ENCODE assay signal across 24 mouse cellular contexts in the genomic region with DNA sequence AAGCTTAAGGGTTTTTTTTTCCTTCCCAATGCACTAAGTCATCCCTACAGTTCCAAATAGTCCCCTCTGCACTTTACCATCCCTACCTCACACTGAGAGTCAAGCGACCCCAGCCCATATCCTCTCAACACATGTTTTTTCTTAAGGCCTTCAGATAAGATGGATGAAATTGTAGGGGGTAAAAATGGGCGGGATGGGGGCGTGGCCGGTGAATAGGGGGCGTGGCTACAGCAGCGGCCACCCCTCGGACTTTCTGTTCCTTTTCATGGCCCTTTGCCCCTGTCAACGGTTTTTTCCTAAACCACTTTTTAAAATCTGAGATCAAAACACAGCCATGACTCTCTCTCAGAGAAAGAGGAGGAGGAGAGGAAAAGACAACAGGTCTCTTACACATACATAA. TPM values are rescaled to one million over a fixed set of nuclear protein-coding genes. Genes with fewer than 3 reads are reported as not detected.
DNase-seq lines count a peak whose midpoint lies in the region; ATAC-seq lines count a peak whose summit lies in the region.
"Had no signal": no experiment of that assay in that cellular context is flagged by ENCODE, and none has a peak within 500 bp of the region (broad histone marks: within the 10 kb centered on the region; RNA-seq: fewer than 3 reads in every experiment).

No protein-coding gene starts in this region.

- peaks cover 52% of the 10 kb centered on the region for H3K4me1 ChIP-seq in midbrain, embryonic 11.5 days (ENCODE audit: control insufficient read depth, insufficient read depth, low read length)
- H3K4me1 ChIP-seq in midbrain, embryonic 14.5 days (ENCODE audit: control insufficient read depth, insufficient read depth, low read length), result peaks cover 5% of the 10 kb centered on the region; the same call in 1 of the 2 replicates
- peaks cover 43% of the 10 kb centered on the region for H3K4me1 ChIP-seq in limb, embryonic 10.5 days
- peaks cover 17% of the 10 kb centered on the region for H3K4me1 ChIP-seq in liver, embryonic 16.5 days (ENCODE audit: control insufficient read depth, low read depth, low read length)

- peaks cover 5% of the 10 kb centered on the region for H3K9me3 ChIP-seq in midbrain, embryonic 11.5 days (ENCODE audit: control insufficient read depth, low read length)
- H3K9me3 ChIP-seq in midbrain, embryonic 14.5 days (ENCODE audit: control insufficient read depth, low read length), result no peaks in the 10 kb centered on the region
- peaks cover 6% of the 10 kb centered on the region for H3K9me3 ChIP-seq in limb, embryonic 10.5 days (replicated peaks)
- H3K9me3 ChIP-seq in liver, embryonic 16.5 days (replicated peaks; ENCODE audit: control insufficient read depth, low read length), result peaks cover 3% of the 10 kb centered on the region; the same call in 1 of the 2 replicates
- H3K9me3 ChIP-seq: forebrain, embryonic 15.5 days; hindbrain, embryonic 15.5 days; kidney, embryonic 15.5 days had no signal

- H3K27me3 ChIP-seq in midbrain, embryonic 11.5 days (ENCODE audit: control insufficient read depth, insufficient read depth, low read length), result no peaks in the 10 kb centered on the region
- no peaks in the 10 kb centered on the region for H3K27me3 ChIP-seq in midbrain, embryonic 14.5 days (ENCODE audit: control insufficient read depth, insufficient read depth, low read length)
- peaks cover 15% of the 10 kb centered on the region; the same call in 1 of the 2 replicates for H3K27me3 ChIP-seq in limb, embryonic 10.5 days (ENCODE audit: low read depth, poor library complexity, severe bottlenecking)
- no peaks in the 10 kb centered on the region for H3K27me3 ChIP-seq in liver, embryonic 16.5 days (ENCODE audit: control insufficient read depth, insufficient read depth, low read depth, low read length)
- H3K27me3 ChIP-seq: forebrain, embryonic 15.5 days; neural tube, embryonic 12.5 days had no signal

- peaks cover 4% of the 10 kb centered on the region; the same call in 1 of the 2 replicates for H3K36me3 ChIP-seq in midbrain, embryonic 11.5 days (ENCODE audit: control insufficient read depth, insufficient read depth, low read length)
- H3K36me3 ChIP-seq in midbrain, embryonic 14.5 days (ENCODE audit: control insufficient read depth, insufficient read depth, low read length), result no peaks in the 10 kb centered on the region
- H3K36me3 ChIP-seq in limb, embryonic 10.5 days, result peaks cover 36% of the 10 kb centered on the region
- H3K36me3 ChIP-seq in liver, embryonic 16.5 days (ENCODE audit: control insufficient read depth, insufficient read depth), result no peaks in the 10 kb centered on the region
- H3K36me3 ChIP-seq: embryonic facial prominence, embryonic 13.5 days; forebrain, embryonic 15.5 days; hindbrain, embryonic 15.5 days; kidney, embryonic 15.5 days; neural tube, embryonic 12.5 days had no signal

- H3K4me3 ChIP-seq in midbrain, embryonic 11.5 days (ENCODE audit: low read depth, low read length), result no peak overlapping the region
- no peak overlapping the region for H3K4me3 ChIP-seq in midbrain, embryonic 14.5 days (replicated peaks; ENCODE audit: low read depth, low read length)
- no peak overlapping the region for H3K4me3 ChIP-seq in limb, embryonic 10.5 days
- H3K4me3 ChIP-seq in liver, embryonic 16.5 days (ENCODE audit: low read depth, low read length), result no peak overlapping the region
- H3K4me3 ChIP-seq: embryonic facial prominence, embryonic 13.5 days; forebrain, embryonic 15.5 days; heart, embryonic 10.5 days; hindbrain, embryonic 15.5 days; kidney, embryonic 15.5 days; left cerebral cortex, adult 2 months; neural tube, embryonic 12.5 days had no signal

- peak; percentile 62 for DNase-seq in embryo, embryonic 9.5 days (ENCODE audit: extremely low spot score)
- no peak for DNase-seq in embryo, embryonic 11 days
- peak; percentile 91 for DNase-seq in midbrain, embryonic 11.5 days (ENCODE audit: low spot score, missing footprints)
- no peak for DNase-seq in midbrain, embryonic 14.5 days
- DNase-seq in limb, embryonic 10.5 days (ENCODE audit: low spot score), result peak; percentile 66
- no peak for DNase-seq in layer of hippocampus, postnatal 36 days
- no peak for DNase-seq in right cerebral cortex, adult 2 months (ENCODE audit: low spot score in 2 of 2)
- DNase-seq: adrenal gland, postnatal 36 days; cerebellum, adult 11-12 months; cerebellum, postnatal 25 days; left cerebral cortex, postnatal 4 days; lung, adult 18-20 months; lung, postnatal 14 days had no signal

- WGBS in midbrain, embryonic 11.5 days, result 8% methylated on average over 8 of the region's 8 CpGs
- WGBS in midbrain, embryonic 14.5 days, result 8% methylated on average over 8 of the region's 8 CpGs
- 8% methylated on average over 8 of the region's 8 CpGs for WGBS in limb, embryonic 10.5 days
- WGBS in liver, embryonic 16.5 days (ENCODE audit: insufficient replicate concordance), result 13% methylated on average over 8 of the region's 8 CpGs

- no peak overlapping the region for H3K9ac ChIP-seq in midbrain, embryonic 11.5 days (ENCODE audit: low read length)
- no peak overlapping the region for H3K9ac ChIP-seq in midbrain, embryonic 14.5 days (replicated peaks; ENCODE audit: low read length)
- H3K9ac ChIP-seq in liver, embryonic 16.5 days (ENCODE audit: low read depth, low read length), result no peak overlapping the region
- H3K9ac ChIP-seq: embryonic facial prominence, embryonic 13.5 days; forebrain, embryonic 15.5 days; hindbrain, embryonic 15.5 days; kidney, embryonic 15.5 days; neural tube, embryonic 12.5 days had no signal

- no peak overlapping the region; the same call in 1 of the 2 replicates for H3K27ac ChIP-seq in midbrain, embryonic 11.5 days (ENCODE audit: low read depth, low read length)
- no peak overlapping the region for H3K27ac ChIP-seq in midbrain, embryonic 14.5 days (replicated peaks; ENCODE audit: low read depth, low read length)
- H3K27ac ChIP-seq in limb, embryonic 10.5 days, result no peak overlapping the region
- no peak overlapping the region for H3K27ac ChIP-seq in liver, embryonic 16.5 days (ENCODE audit: low read length)
- H3K27ac ChIP-seq: embryonic facial prominence, embryonic 13.5 days; forebrain, embryonic 15.5 days; heart, embryonic 10.5 days; hindbrain, embryonic 15.5 days; kidney, embryonic 15.5 days; left cerebral cortex, adult 2 months; neural tube, embryonic 12.5 days had no signal

- no peak overlapping the region for H3K4me2 ChIP-seq in midbrain, embryonic 11.5 days
- H3K4me2 ChIP-seq in midbrain, embryonic 14.5 days (ENCODE audit: low read length), result no peak overlapping the region
- 0 out of 2 replicates have a peak overlapping the region, but pooled peaks have one; percentile 13 for H3K4me2 ChIP-seq in liver, embryonic 16.5 days (ENCODE audit: low read depth, low read length)
- H3K4me2 ChIP-seq: embryonic facial prominence, embryonic 13.5 days; forebrain, embryonic 15.5 days; hindbrain, embryonic 15.5 days; kidney, embryonic 15.5 days; neural tube, embryonic 12.5 days had no signal

- no peak for ATAC-seq in midbrain, embryonic 11.5 days (ENCODE audit: low FRiP score)
- no peak for ATAC-seq in midbrain, embryonic 14.5 days (ENCODE audit: low FRiP score, low TSS enrichment)
- no peak for ATAC-seq in liver, embryonic 16.5 days (ENCODE audit: low read depth)
- ATAC-seq: forebrain, embryonic 15.5 days; intestine, postnatal 0 days had no signal

RNA-seq across cellular contexts. Expression of gene Nnmt, which starts 49.8 kb away (rescaled TPM):
- polyA plus RNA-seq in midbrain, embryonic 11.5 days (2014; fragmentation: Nextera tagmentation; extraction: Ambion mirVana), result 0.94 and 1.2 TPM in 2 replicates
- 0.99 and 1.0 TPM in 2 replicates for polyA plus RNA-seq in midbrain, embryonic 14.5 days (2014; fragmentation: Nextera tagmentation; extraction: Ambion mirVana)
- 0.19 TPM in 2 replicates for polyA plus RNA-seq in limb, embryonic 10.5 days (2016; fragmentation: Nextera tagmentation; extraction: Ambion mirVana)
- polyA plus RNA-seq in liver, embryonic 16.5 days (2015; fragmentation: Nextera tagmentation; extraction: Ambion mirVana), result 0.37 and 0.44 TPM in 2 replicates
- total RNA-seq in layer of hippocampus, postnatal 36 days (2021), result 1 to 10 TPM in 1 of 2 experiments, under 1 TPM in 1; 0.86 to 2.5 TPM
- total RNA-seq: megakaryocyte-erythroid progenitor cell, adult 5-6 weeks; monocyte, adult 5-6 weeks had no signal

Comparison
In these comparisons a context has a peak if more than half of its experiments do, and no peak if none do; other contexts are left out.
1. DNase-seq: peak in embryo, embryonic 9.5 days (single experiment), midbrain, embryonic 11.5 days (single experiment) and limb, embryonic 10.5 days (single experiment); none in embryo, embryonic 11 days (single experiment), midbrain, embryonic 14.5 days (single experiment), layer of hippocampus, postnatal 36 days (0 of 2) and right cerebral cortex, adult 2 months (0 of 2).